Mouse (Mus musculus) adrenal gland, postnatal 4 days (tissue): ENCODE data around the gene Map4k5. TPM values are rescaled to one million over a fixed set of nuclear protein-coding genes. Genes with fewer than 3 reads are reported as not detected.

Experiments used
- DNase-seq, 2 experiments: peaks; one replicate each; pipeline ENCODE4 v3.0.0; 2021 to 2022; ENCODE audit warnings: low spot score in 2 of 2, mixed read lengths in 2 of 2
- total RNA-seq, 2 experiments: library from RNA; stranded (reverse); gene quantifications; 2 replicates each; pipeline ENCODE4 v1.2.3; 2021

Map4k5 gene
- total RNA-seq, 2 experiments from 2014 or later, result 41.2 to 45.8 TPM

GRCm38 (mm10) chr12:69845722-69846121, 47.3 kb downstream of the Map4k5 start:
- DNase-seq, result no peak

- no peak for DNase-seq
Measured at GRCm38 (mm10) chr12:69843531-69844445, 49.2 kb downstream of the Map4k5 start.

GRCm38 (mm10) chr12:69838376-69838775, 54.6 kb downstream of the Map4k5 start:
- no peak for DNase-seq

- no peak for DNase-seq
Measured at GRCm38 (mm10) chr12:69833982-69834604, 58.9 kb downstream of the Map4k5 start.

- DNase-seq, result no peak
Measured at GRCm38 (mm10) chr12:69831239-69831910, 61.6 kb downstream of the Map4k5 start.

GRCm38 (mm10) chr12:69828214-69828613, 64.8 kb downstream of the Map4k5 start:
- no peak for DNase-seq

- no peak for DNase-seq
Measured at GRCm38 (mm10) chr12:69824881-69825597, 68.0 kb downstream of the Map4k5 start.

- peak in 1 of 2 experiments; percentile 40 for DNase-seq
Measured at GRCm38 (mm10) chr12:69814272-69814671, 78.7 kb downstream of the Map4k5 start.

- no peak for DNase-seq
Measured at GRCm38 (mm10) chr12:69813596-69813995, 79.4 kb downstream of the Map4k5 start.

- DNase-seq, result no peak
Measured at GRCm38 (mm10) chr12:69812986-69813385, 80.0 kb downstream of the Map4k5 start.

- DNase-seq, result no peak
Measured at GRCm38 (mm10) chr12:69811976-69812375, 81.0 kb downstream of the Map4k5 start.

- DNase-seq, result no peak
Measured at GRCm38 (mm10) chr12:69809439-69809838, 83.6 kb downstream of the Map4k5 start.

GRCm38 (mm10) chr12:69807399-69807985, 85.5 kb downstream of the Map4k5 start:
- no peak for DNase-seq

GRCm38 (mm10) chr12:69805148-69805547, 87.9 kb downstream of the Map4k5 start:
- DNase-seq, result no peak

- DNase-seq, result no peak
Measured at GRCm38 (mm10) chr12:69804393-69805070, 88.5 kb downstream of the Map4k5 start.

- DNase-seq, result no peak
Measured at GRCm38 (mm10) chr12:69803196-69803595, 89.8 kb downstream of the Map4k5 start.

GRCm38 (mm10) chr12:69800586-69800985, 92.4 kb downstream of the Map4k5 start:
- DNase-seq, result no peak

- DNase-seq, result no peak
Measured at GRCm38 (mm10) chr12:69796311-69796710, 96.7 kb downstream of the Map4k5 start.

GRCm38 (mm10) chr12:69790530-69791505, 102.2 kb downstream of the Map4k5 start, which contains the start of gene Cdkl1:
Gene Cdkl1 (minus strand): TSS chr12:69791267.
- peak; percentile 35 to 38 for DNase-seq
